Mouse (Mus musculus): Measurements from ENCODE around the gene Ints12. TPM values are rescaled to one million over a fixed set of nuclear protein-coding genes. Genes with fewer than 3 reads are reported as not detected.

Ints12 gene
- polyA plus RNA-seq, 1 experiment from 2014 or later, result 24.1 TPM

GRCm38 (mm10) chr3:133154683-133155082, 63.0 kb downstream of the Ints12 start:
- WGBS, result 88% methylated on average over 8 of the region's 8 CpGs
- Histone ChIP-seq H3K27me3 (ENCODE audit: low read depth, poor library complexity, severe bottlenecking) (no peaks in the 10 kb centered on the region), H3K4me3 (no peak overlapping the region), H3K9me3 (replicated peaks) (no peaks in the 10 kb centered on the region), H3K4me1 (no peaks in the 10 kb centered on the region), H3K36me3 (no peaks in the 10 kb centered on the region), H3K27ac (no peak overlapping the region)
- no peak for DNase-seq (ENCODE audit: low spot score)

DNA sequence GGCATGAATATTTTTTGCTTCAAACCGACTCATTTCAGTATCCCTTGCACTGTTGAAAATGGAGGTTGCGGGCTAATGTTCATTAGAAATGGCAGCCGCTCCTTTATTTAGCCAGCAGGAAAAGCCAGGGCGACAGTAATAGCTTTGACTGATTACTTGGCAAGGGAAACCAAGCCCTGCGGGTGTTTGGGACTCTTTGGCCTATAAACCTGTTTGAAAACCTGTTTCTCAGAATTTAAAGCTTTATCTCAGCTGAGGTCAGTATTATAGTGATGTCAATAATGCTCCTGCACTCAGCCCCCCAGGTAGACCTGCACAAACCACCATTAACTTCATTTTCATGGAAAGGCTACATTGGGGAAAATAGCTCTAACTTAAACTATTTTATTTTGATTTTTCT, 66.6 kb downstream of the Ints12 start:
- DNase-seq (ENCODE audit: low spot score), result no peak

More for the DNA sequence above, 66.6 kb downstream of the Ints12 start:
- H3K27ac ChIP-seq, result no peak overlapping the region
- H3K36me3 ChIP-seq, result no peaks in the 10 kb centered on the region
- no peaks in the 10 kb centered on the region for H3K4me1 ChIP-seq
- WGBS, result 74% methylated on average over 5 of the region's 5 CpGs
- H3K9me3 ChIP-seq (replicated peaks), result no peaks in the 10 kb centered on the region
- no peak overlapping the region for H3K4me3 ChIP-seq
- H3K27me3 ChIP-seq (ENCODE audit: low read depth, poor library complexity, severe bottlenecking), result no peaks in the 10 kb centered on the region

Other genes with a start within 250 kb of the Ints12 start
- gene Npnt, start 141.5 kb upstream of the Ints12 start, polyA plus RNA-seq (2016; fragmentation: Nextera tagmentation; extraction: Ambion mirVana), result 11.3 and 14.5 TPM in 2 replicates
- 10.1 and 10.9 TPM in 2 replicates for gene Gstcd, start 193 bp downstream of the Ints12 start, polyA plus RNA-seq (2016; fragmentation: Nextera tagmentation; extraction: Ambion mirVana)
- not detected in 2 replicates for gene Arhgef38, start 143.1 kb downstream of the Ints12 start, polyA plus RNA-seq (2016; fragmentation: Nextera tagmentation; extraction: Ambion mirVana)
- 81.7 and 95.4 TPM in 2 replicates for gene Ppa2, start 218.3 kb downstream of the Ints12 start, polyA plus RNA-seq (2016; fragmentation: Nextera tagmentation; extraction: Ambion mirVana)

Measured in limb, embryonic 10.5 days (tissue).